Mouse (Mus musculus) CH12.LX (cell line): Measurements from ENCODE around the gene Pmpca. TPM values are rescaled to one million over a fixed set of nuclear protein-coding genes. Genes with fewer than 3 reads are reported as not detected.

ENCODE experiments used
- DNase-seq: peaks from one replicate; pipeline ENCODE4 v3.0.0-alpha.2; 2013; ENCODE audit errors: extremely low read depth
- H3K27ac ChIP-seq: 2 replicates; pipeline ENCODE4 v1.5.1; 2012; ENCODE audit warnings: low read depth, mild to moderate bottlenecking, control low read depth, moderate library complexity; ENCODE audit not compliant: insufficient read depth
- H3K27me3 ChIP-seq: replicated peaks from 2 replicates; pipeline ENCODE3; 2012; ENCODE audit warnings: inconsistent platforms
- H3K36me3 ChIP-seq, 2 experiments: replicated peaks in 1 of 2; 2 replicates each; pipeline versions ENCODE3 to v1.6.1; 2012; ENCODE audit warnings: inconsistent platforms in 1 of 2, low read length in 1 of 2, mild to moderate bottlenecking in 1 of 2, mixed read lengths in 1 of 2, moderate library complexity in 1 of 2; ENCODE audit not compliant: control insufficient read depth in 1 of 2, insufficient read depth in 1 of 2
- H3K4me1 ChIP-seq, 2 experiments: 2 replicates each; pipeline ENCODE4 v1.6.1; 2012; ENCODE audit warnings: inconsistent platforms in 1 of 2, moderate library complexity in 1 of 2; ENCODE audit not compliant: insufficient read depth in 2 of 2, control insufficient read depth in 1 of 2
- H3K4me2 ChIP-seq: 2 replicates; pipeline ENCODE4 v1.6.1; 2012; ENCODE audit warnings: low read depth, mild to moderate bottlenecking, control low read depth; ENCODE audit not compliant: poor library complexity, insufficient read depth, severe bottlenecking
- H3K4me3 ChIP-seq, 3 experiments: fragments of 150-350 bp in 1 of 3; sonication (generic) in 1 of 3; replicated peaks in 1 of 3; 2 replicates each; pipeline versions ENCODE3 to v1.5.1; 2011 to 2012; ENCODE audit warnings: low read depth in 2 of 3, low read length in 2 of 3, mild to moderate bottlenecking in 2 of 3, moderate library complexity in 2 of 3, control low read depth in 1 of 3, improper control_type of control experiment in 1 of 3, inconsistent platforms in 1 of 3, mixed read lengths in 1 of 3; ENCODE audit not compliant: poor library complexity in 1 of 3
- H3K79me2 ChIP-seq: replicated peaks from 2 replicates; pipeline ENCODE4 v1.6.1; 2012; ENCODE audit warnings: mild to moderate bottlenecking, moderate library complexity; ENCODE audit not compliant: control insufficient read depth, poor library complexity, insufficient read depth, severe bottlenecking; ENCODE audit errors: extremely low read depth
- H3K9ac ChIP-seq: 2 replicates; pipeline ENCODE4 v1.6.1; 2012; ENCODE audit warnings: low read depth, mild to moderate bottlenecking, control low read depth, moderate library complexity; ENCODE audit not compliant: insufficient read depth
- H3K9me3 ChIP-seq: replicated peaks from 2 replicates; pipeline ENCODE3; 2012; ENCODE audit warnings: low read length, inconsistent platforms, mixed read lengths
- CHD1 ChIP-seq: IDR thresholded peaks from 2 replicates; pipeline ENCODE4 v1.6.1; 2012; ENCODE audit warnings: low read depth, low read length, improper control_type of control experiment, inconsistent platforms
- CTCF ChIP-seq, 2 experiments: IDR thresholded peaks in 1 of 2; conservative IDR thresholded peaks in 1 of 2; 2 replicates each; pipeline ENCODE4 v1.5.1; 2011 to 2012; ENCODE audit warnings: low read depth in 2 of 2, low read length in 2 of 2, improper control_type of control experiment in 1 of 2, inconsistent platforms in 1 of 2, mild to moderate bottlenecking in 1 of 2, moderate library complexity in 1 of 2
- E2F4 ChIP-seq: IDR thresholded peaks from 2 replicates; pipeline ENCODE4 v1.6.1; 2011; ENCODE audit warnings: low read depth, low read length, improper control_type of control experiment; ENCODE audit not compliant: insufficient replicate concordance
- ELF1 ChIP-seq: IDR thresholded peaks from 2 replicates; pipeline ENCODE4 v1.6.1; 2014; ENCODE audit warnings: low read depth, mild to moderate bottlenecking, inconsistent platforms, low read length, improper control_type of control experiment
- ETS1 ChIP-seq: conservative IDR thresholded peaks from 2 replicates; pipeline ENCODE4 v1.6.1; 2012; ENCODE audit warnings: low read depth, mild to moderate bottlenecking, inconsistent platforms, low read length, improper control_type of control experiment, moderate library complexity
- GABPA ChIP-seq: IDR thresholded peaks from 2 replicates; pipeline ENCODE4 v1.6.1; 2012; ENCODE audit warnings: low read depth, low read length, improper control_type of control experiment, inconsistent platforms; ENCODE audit not compliant: insufficient replicate concordance
- IRF4 ChIP-seq: IDR thresholded peaks from 2 replicates; pipeline ENCODE4 v1.6.1; 2014; ENCODE audit warnings: low read depth, mild to moderate bottlenecking, inconsistent platforms, low read length, improper control_type of control experiment
- JUN ChIP-seq: IDR thresholded peaks from 2 replicates; pipeline ENCODE4 v1.6.1; 2011; ENCODE audit warnings: low read depth, mild to moderate bottlenecking, low read length, improper control_type of control experiment, moderate library complexity; ENCODE audit not compliant: insufficient read depth
- MAX ChIP-seq: IDR thresholded peaks from 2 replicates; pipeline ENCODE4 v1.6.1; 2011; ENCODE audit warnings: low read length, improper control_type of control experiment
- MAZ ChIP-seq: IDR thresholded peaks from 2 replicates; pipeline ENCODE4 v1.6.1; 2012; ENCODE audit warnings: low read depth, mild to moderate bottlenecking, inconsistent platforms, low read length, improper control_type of control experiment, moderate library complexity
- MXI1 ChIP-seq: IDR thresholded peaks from 2 replicates; pipeline ENCODE4 v1.6.1; 2011; ENCODE audit warnings: mild to moderate bottlenecking, low read depth, low read length, improper control_type of control experiment
- MYC ChIP-seq: IDR thresholded peaks from 2 replicates; pipeline ENCODE4 v1.6.1; 2011; ENCODE audit warnings: low read depth, mild to moderate bottlenecking, improper control_type of control experiment, low read length
- NRF1 ChIP-seq: IDR thresholded peaks from 2 replicates; pipeline ENCODE4 v1.6.1; 2014; ENCODE audit warnings: low read depth, mild to moderate bottlenecking, inconsistent platforms, low read length, improper control_type of control experiment, moderate library complexity
- POLR2A ChIP-seq: IDR thresholded peaks from 2 replicates; pipeline ENCODE4 v1.6.1; 2011; ENCODE audit warnings: low read depth, mild to moderate bottlenecking, improper control_type of control experiment, low read length
- POLR2AphosphoS2 ChIP-seq: IDR thresholded peaks from 2 replicates; pipeline ENCODE4 v1.6.1; 2011; ENCODE audit warnings: low read depth, low read length, improper control_type of control experiment
- RCOR1 ChIP-seq: conservative IDR thresholded peaks from 2 replicates; pipeline ENCODE4 v1.6.1; 2012; ENCODE audit warnings: low read depth, mild to moderate bottlenecking, inconsistent platforms, low read length, improper control_type of control experiment
- SIN3A ChIP-seq: IDR thresholded peaks from 2 replicates; pipeline ENCODE4 v1.6.1; 2012; ENCODE audit warnings: low read length, improper control_type of control experiment, inconsistent platforms
- SMC3 ChIP-seq: IDR thresholded peaks from 2 replicates; pipeline ENCODE4 v1.6.1; 2011; ENCODE audit warnings: low read depth, low read length, improper control_type of control experiment
- TBP ChIP-seq: conservative IDR thresholded peaks from 2 replicates; pipeline ENCODE4 v1.6.1; 2011; ENCODE audit warnings: low read depth, low read length, improper control_type of control experiment
- UBTF ChIP-seq: IDR thresholded peaks from 2 replicates; pipeline ENCODE4 v1.6.1; 2012; ENCODE audit warnings: low read depth, mild to moderate bottlenecking, inconsistent platforms, low read length, improper control_type of control experiment, moderate library complexity
- ZC3H11A ChIP-seq: IDR thresholded peaks from 2 replicates; pipeline ENCODE4 v1.6.1; 2012; ENCODE audit warnings: low read depth, mild to moderate bottlenecking, inconsistent platforms, low read length, improper control_type of control experiment
- dilution Hi-C: fragments of 300-500 bp; cut with MboI; formaldehyde crosslinking; loops from 2 replicates; pipeline ENCODE4 v1.14.3; 2020; ENCODE audit warnings: low sequenced_read_pairs; ENCODE audit not compliant: extremely low pct_unique_long_range_greater_than_20kb, extremely low pct_ligation_motif_present
- in situ Hi-C: fragments of 300-500 bp; cut with MboI; formaldehyde crosslinking; loops from 3 replicates; pipeline ENCODE4 v1.14.3; 2019; ENCODE audit warnings: low sequenced_read_pairs, low pct_ligation_motif_present, low pct_unique_long_range_greater_than_20kb, mixed read lengths
- polyA plus RNA-seq: library from polyadenylated mRNA; unstranded; fragments of >175 nt; gene quantifications from 2 replicates; pipeline ENCODE4 v1.2.1, GENCODE M21; 2012; ENCODE audit warnings: low read depth; ENCODE audit not compliant: insufficient read length
- total RNA-seq, 2 experiments: library from RNA; depleted of rRNA; stranded (reverse); fragments of 300-350 nt in 1 of 2; fragments of >200 nt in 1 of 2; gene quantifications; 2 replicates each; pipeline ENCODE4 v1.2.3; 2012 to 2014

Gene Pmpca
- total and polyA plus RNA-seq, 3 experiments, result 74.7 to 143 (median 79.5) TPM

GRCm38 (mm10) chr2:26368572-26368971 is 20.6 kb upstream of the Pmpca start:
- no peak for DNase-seq
- dilution Hi-C loops, result no loop called here
- TF ChIP-seq MYC (no peak), ZC3H11A (no peak), IRF4 (no peak), TBP (no peak), SMC3 (no peak), CTCF (conservative IDR thresholded peaks at IDR 0.05 in 1 of 2, IDR thresholded peaks at IDR 0.05 in 1 of 2; ENCODE audit: low read depth in 2 of 2, low read length in 2 of 2) (no peak), RCOR1 (no peak), POLR2A (no peak), ETS1 (no peak), JUN (no peak), ELF1 (no peak), SIN3A (no peak), MAX (no peak), NRF1 (no peak), MAZ (no peak)
- TF ChIP-seq, all 38 proteins: peak for 0

GRCm38 (mm10) chr2:26372396-26372795 is 16.7 kb upstream of the Pmpca start:
- peaks cover 93 to 100% of the 10 kb centered on the region in 2 experiments for H3K36me3 ChIP-seq

More at GRCm38 (mm10) chr2:26368572-26368971, 20.6 kb upstream of the Pmpca start:
- Histone ChIP-seq H3K27ac (no peak overlapping the region), H3K9me3 (no peaks in the 10 kb centered on the region), H3K4me3 (no peak overlapping the region), H3K36me3 (peaks cover 94 to 100% of the 10 kb centered on the region in 2 experiments), H3K27me3 (no peaks in the 10 kb centered on the region), H3K4me2 (no peak overlapping the region), H3K9ac (no peak overlapping the region), H3K4me1 (no peaks in the 10 kb centered on the region), H3K79me2 (no peaks in the 10 kb centered on the region)
- in situ Hi-C loops, result no loop called here

More at GRCm38 (mm10) chr2:26372396-26372795, 16.7 kb upstream of the Pmpca start:
- Histone ChIP-seq H3K4me1 (no peaks in the 10 kb centered on the region), H3K27ac (no peak overlapping the region), H3K27me3 (no peaks in the 10 kb centered on the region), H3K9ac (no peak overlapping the region), H3K9me3 (no peaks in the 10 kb centered on the region), H3K4me3 (no peak overlapping the region), H3K4me2 (no peak overlapping the region), H3K79me2 (no peaks in the 10 kb centered on the region)
- no peak for DNase-seq
- TF ChIP-seq E2F4, result no peak
- TF ChIP-seq POLR2A, result no peak
- no peak for TF ChIP-seq CHD1
- TF ChIP-seq UBTF, result no peak
- TF ChIP-seq GABPA, result no peak
- TF ChIP-seq MXI1, result no peak
- TF ChIP-seq CTCF (conservative IDR thresholded peaks at IDR 0.05 in 1 of 2, IDR thresholded peaks at IDR 0.05 in 1 of 2; ENCODE audit: low read depth in 2 of 2, low read length in 2 of 2), result no peak
- TF ChIP-seq SMC3, result no peak
- no peak for TF ChIP-seq MYC
- TF ChIP-seq POLR2AphosphoS2, result no peak
- TF ChIP-seq MAZ, result no peak
- TF ChIP-seq MAX, result no peak
- dilution Hi-C loops (no loop called here), in situ Hi-C loops (no loop called here)
